8 mouse cellular contexts compared by ENCODE assay signal in the genomic region with DNA sequence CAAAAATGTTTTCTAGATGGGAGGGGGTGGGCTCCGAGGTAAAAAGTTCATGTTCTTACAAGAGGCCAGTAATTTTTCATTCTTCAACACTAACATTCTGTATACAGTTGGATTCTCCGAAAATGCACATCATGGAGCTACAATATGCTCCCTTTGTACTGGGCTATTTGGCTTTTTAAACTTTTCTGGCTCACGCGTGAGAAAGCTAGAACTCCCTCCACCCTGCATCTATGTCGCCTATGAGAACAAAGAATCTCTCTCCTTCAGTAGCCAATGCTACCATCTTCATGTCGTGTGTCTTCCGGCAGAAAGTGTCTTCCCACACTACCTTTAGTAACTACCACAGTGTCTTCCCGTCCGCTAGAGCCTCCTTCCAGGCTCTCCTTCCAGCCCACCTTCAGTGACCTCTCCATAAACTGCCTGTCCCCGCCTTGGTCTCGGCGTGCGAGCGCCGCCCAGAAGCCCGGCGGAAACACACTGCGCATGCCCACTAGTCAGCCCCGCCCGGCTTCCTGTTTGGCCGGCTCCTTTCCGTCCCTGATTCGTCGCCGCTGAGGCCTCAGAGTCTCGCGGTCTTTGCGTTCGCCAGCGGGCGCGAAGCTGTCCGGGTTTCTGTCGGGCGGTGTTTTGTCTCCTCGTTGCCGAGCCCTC. TPM values are rescaled to one million over a fixed set of nuclear protein-coding genes. Genes with fewer than 3 reads are reported as not detected.
DNase-seq lines count a peak whose midpoint lies in the region; ATAC-seq and TF ChIP-seq lines count a peak whose summit lies in the region.

A gene (plus strand): TSS at position 529 of the 651 bp plus-strand sequence.

- WGBS in kidney, embryonic 14.5 days: 1% methylated on average over 37 of the region's 37 CpGs
- WGBS in limb, embryonic 15.5 days: under 1% methylated on average over 37 of the region's 37 CpGs

- no peaks in the 10 kb centered on the region for H3K9me3 ChIP-seq in kidney, embryonic 14.5 days (ENCODE audit: control insufficient read depth, low read length)
- no peaks in the 10 kb centered on the region for H3K9me3 ChIP-seq in limb, embryonic 15.5 days

- peak; percentile 94 for DNase-seq in A20 (ENCODE audit: low read depth, low spot score)
- DNase-seq in heart, adult 9 months (ENCODE audit: low spot score in 2 of 2): peak; percentile 96 to 97
- peak; percentile 92 to 94 for DNase-seq in monocyte, adult 2 months (ENCODE audit: low read depth in 1 of 2, low spot score in 2 of 2)
- DNase-seq in spleen, postnatal 36 days (ENCODE audit: low spot score in 2 of 2): peak; percentile 95 to 96

- H3K27ac ChIP-seq in bone marrow macrophage, adult 2 months (ENCODE audit: insufficient read depth, low read depth, low read length): peak within 1 kb of the TSS; percentile 36
- H3K27ac ChIP-seq in embryonic fibroblast, embryonic 13.5 days (ENCODE audit: insufficient read depth, low read length): peak within 1 kb of the TSS; percentile 95
- H3K27ac ChIP-seq in kidney, embryonic 14.5 days (ENCODE audit: low read depth, low read length): peak within 1 kb of the TSS; percentile 91
- H3K27ac ChIP-seq in limb, embryonic 15.5 days: peak within 1 kb of the TSS; percentile 95

- H3K4me2 ChIP-seq in kidney, embryonic 14.5 days (replicated peaks; ENCODE audit: low read depth, low read length): peak within 1 kb of the TSS; percentile 58
- H3K4me2 ChIP-seq in limb, embryonic 15.5 days: peak within 1 kb of the TSS; percentile 49

- no peaks in the 10 kb centered on the region for H3K4me1 ChIP-seq in bone marrow macrophage, adult 2 months (ENCODE audit: control insufficient read depth, insufficient read depth, low read length)
- H3K4me1 ChIP-seq in embryonic fibroblast, embryonic 13.5 days (ENCODE audit: control insufficient read depth, insufficient read depth, low read length): no peaks in the 10 kb centered on the region
- peaks cover 8% of the 10 kb centered on the region; the same call in 1 of the 2 replicates for H3K4me1 ChIP-seq in kidney, embryonic 14.5 days (ENCODE audit: control insufficient read depth, insufficient read depth, low read length)
- H3K4me1 ChIP-seq in limb, embryonic 15.5 days: peaks cover 9% of the 10 kb centered on the region

- peak within 1 kb of the TSS; percentile 78 for H3K9ac ChIP-seq in kidney, embryonic 14.5 days (ENCODE audit: low read depth, low read length)
- H3K9ac ChIP-seq in limb, embryonic 15.5 days: peak within 1 kb of the TSS; percentile 94

- no peak for TF ChIP-seq POLR2A in bone marrow macrophage, adult 2 months (IDR thresholded peaks at IDR 0.05; ENCODE audit: borderline replicate concordance, low read depth, low read length)
- peak; percentile 96 for TF ChIP-seq POLR2A in embryonic fibroblast, embryonic 13.5 days (IDR thresholded peaks at IDR 0.05; ENCODE audit: low read depth, low read length)

- H3K36me3 ChIP-seq in kidney, embryonic 14.5 days (ENCODE audit: control insufficient read depth, insufficient read depth, low read length): peaks cover 22% of the 10 kb centered on the region; the same call in 1 of the 2 replicates
- H3K36me3 ChIP-seq in limb, embryonic 15.5 days: peaks cover 15% of the 10 kb centered on the region

- TF ChIP-seq CTCF in bone marrow macrophage, adult 2 months (IDR thresholded peaks at IDR 0.05; ENCODE audit: low read depth, low read length): no peak
- TF ChIP-seq CTCF in embryonic fibroblast, embryonic 13.5 days (IDR thresholded peaks at IDR 0.05; ENCODE audit: borderline replicate concordance, insufficient read depth, low read length): no peak

- peak; percentile 100 for ATAC-seq in kidney, embryonic 14.5 days (ENCODE audit: low FRiP score, low TSS enrichment)
- ATAC-seq in limb, embryonic 15.5 days (ENCODE audit: insufficient number of reproducible peaks, low FRiP score, low TSS enrichment, low read depth): peak; percentile 100

- no peaks in the 10 kb centered on the region for H3K27me3 ChIP-seq in kidney, embryonic 14.5 days (ENCODE audit: control insufficient read depth, insufficient read depth, low read length)
- H3K27me3 ChIP-seq in limb, embryonic 15.5 days: no peaks in the 10 kb centered on the region

- H3K4me3 ChIP-seq in bone marrow macrophage, adult 2 months (ENCODE audit: insufficient read depth, low read length): peak within 1 kb of the TSS; percentile 87
- H3K4me3 ChIP-seq in embryonic fibroblast, embryonic 13.5 days (ENCODE audit: insufficient read depth, low read length): peak within 1 kb of the TSS; percentile 99
- peak within 1 kb of the TSS; percentile 67 for H3K4me3 ChIP-seq in kidney, embryonic 14.5 days (ENCODE audit: low read length)
- peak within 1 kb of the TSS; percentile 83 for H3K4me3 ChIP-seq in limb, embryonic 15.5 days

RNA-seq across cellular contexts. Expression of the gene that starts here (rescaled TPM):
- 26.9 and 29.8 TPM in 2 replicates for polyA plus RNA-seq in bone marrow macrophage, adult 2 months (2012; ENCODE audit: insufficient read depth, insufficient read length, missing spikeins)
- 42.3 and 45.0 TPM in 2 replicates for polyA plus RNA-seq in embryonic fibroblast, embryonic 13.5 days (2011; ENCODE audit: insufficient read length, low read depth, missing spikeins)
- polyA plus RNA-seq in kidney, embryonic 14.5 days (2014; fragmentation: Nextera tagmentation; extraction: Ambion mirVana): 231 and 294 TPM in 2 replicates
- 136 and 147 TPM in 2 replicates for polyA plus RNA-seq in limb, embryonic 15.5 days (2015; fragmentation: Nextera tagmentation; extraction: Ambion mirVana)

Comparison
In these comparisons a context has a peak if more than half of its experiments do, and no peak if none do; other contexts are left out.
1. Peak in every context shown above with its lines: DNase-seq, ATAC-seq, H3K4me3 ChIP-seq and H3K27ac ChIP-seq.
2. H3K27ac ChIP-seq: peak in every context shown above with its lines; median percentile 95 in embryonic fibroblast, embryonic 13.5 days; 95 in limb, embryonic 15.5 days; 91 in kidney, embryonic 14.5 days; 36 in bone marrow macrophage, adult 2 months.